Mouse (Mus musculus): ENCODE results near the gene Flywch1. TPM values are rescaled to one million over a fixed set of nuclear protein-coding genes. Genes with fewer than 3 reads are reported as not detected.
A peak's percentile ranks its signal among the peaks of the same experiment; 100 is the strongest.

Flywch1 gene
- polyA plus RNA-seq, 1 experiment from 2014 or later: 62.9 TPM

DNA sequence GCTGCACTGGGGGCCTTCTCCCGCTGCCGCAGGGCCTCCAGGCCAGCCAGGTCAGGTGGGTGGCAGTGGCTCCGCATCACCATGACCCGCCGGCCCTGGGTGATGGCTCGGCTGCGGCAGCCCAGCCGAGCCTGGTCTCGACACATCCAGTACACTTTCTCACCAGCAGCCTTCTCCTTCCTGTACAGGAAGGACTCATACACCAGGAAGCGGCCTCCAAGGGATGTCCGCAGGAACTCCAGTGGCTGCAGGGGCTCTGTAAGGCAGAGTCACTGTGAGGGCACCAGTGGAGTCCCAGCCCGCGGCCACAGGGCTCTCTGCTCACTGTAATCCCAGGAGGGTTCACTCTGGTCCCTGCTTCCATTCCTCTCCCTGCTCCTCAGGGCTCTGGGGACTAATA, 15.7 kb downstream of the Flywch1 start:
- WGBS: 92% methylated on average over 13 of the region's 13 CpGs
- Histone ChIP-seq H3K27me3 (replicated peaks; ENCODE audit: control insufficient read depth, insufficient read depth, low read length) (no peaks in the 10 kb centered on the region), H3K4me1 (ENCODE audit: control insufficient read depth, insufficient read depth, low read length) (no peaks in the 10 kb centered on the region), H3K36me3 (ENCODE audit: control insufficient read depth, insufficient read depth, low read length) (peaks cover 89% of the 10 kb centered on the region), H3K9me3 (ENCODE audit: control insufficient read depth, low read length) (no peaks in the 10 kb centered on the region), H3K4me3 (ENCODE audit: low read depth, low read length) (no peak overlapping the region), H3K9ac (ENCODE audit: low read depth, low read length) (no peak overlapping the region), H3K27ac (replicated peaks; ENCODE audit: low read depth, low read length) (no peak overlapping the region), H3K4me2 (ENCODE audit: low read depth, low read length) (no peak overlapping the region)
- no peak for DNase-seq (ENCODE audit: low spot score)
- no peak for ATAC-seq (ENCODE audit: low read depth)

- Histone ChIP-seq H3K4me2 (ENCODE audit: low read depth, low read length) (peak overlapping the region; percentile 23; the same call in 1 of the 2 replicates), H3K27ac (replicated peaks; ENCODE audit: low read depth, low read length) (no peak overlapping the region), H3K9me3 (ENCODE audit: control insufficient read depth, low read length) (no peaks in the 10 kb centered on the region), H3K4me1 (ENCODE audit: control insufficient read depth, insufficient read depth, low read length) (peaks cover 11% of the 10 kb centered on the region), H3K36me3 (ENCODE audit: control insufficient read depth, insufficient read depth, low read length) (peaks cover 31% of the 10 kb centered on the region), H3K9ac (ENCODE audit: low read depth, low read length) (no peak overlapping the region), H3K27me3 (replicated peaks; ENCODE audit: control insufficient read depth, insufficient read depth, low read length) (peaks cover 26% of the 10 kb centered on the region), H3K4me3 (ENCODE audit: low read depth, low read length) (peak overlapping the region; percentile 20)
- ATAC-seq (ENCODE audit: low read depth) (no peak), DNase-seq (ENCODE audit: low spot score) (no peak)
- whole genome bisulfite sequencing: 78% methylated on average over 10 of the region's 11 CpGs
These were observed 21.8 kb downstream of the Flywch1 start for GRCm38 (mm10) chr17:23749400-23750191.

DNA sequence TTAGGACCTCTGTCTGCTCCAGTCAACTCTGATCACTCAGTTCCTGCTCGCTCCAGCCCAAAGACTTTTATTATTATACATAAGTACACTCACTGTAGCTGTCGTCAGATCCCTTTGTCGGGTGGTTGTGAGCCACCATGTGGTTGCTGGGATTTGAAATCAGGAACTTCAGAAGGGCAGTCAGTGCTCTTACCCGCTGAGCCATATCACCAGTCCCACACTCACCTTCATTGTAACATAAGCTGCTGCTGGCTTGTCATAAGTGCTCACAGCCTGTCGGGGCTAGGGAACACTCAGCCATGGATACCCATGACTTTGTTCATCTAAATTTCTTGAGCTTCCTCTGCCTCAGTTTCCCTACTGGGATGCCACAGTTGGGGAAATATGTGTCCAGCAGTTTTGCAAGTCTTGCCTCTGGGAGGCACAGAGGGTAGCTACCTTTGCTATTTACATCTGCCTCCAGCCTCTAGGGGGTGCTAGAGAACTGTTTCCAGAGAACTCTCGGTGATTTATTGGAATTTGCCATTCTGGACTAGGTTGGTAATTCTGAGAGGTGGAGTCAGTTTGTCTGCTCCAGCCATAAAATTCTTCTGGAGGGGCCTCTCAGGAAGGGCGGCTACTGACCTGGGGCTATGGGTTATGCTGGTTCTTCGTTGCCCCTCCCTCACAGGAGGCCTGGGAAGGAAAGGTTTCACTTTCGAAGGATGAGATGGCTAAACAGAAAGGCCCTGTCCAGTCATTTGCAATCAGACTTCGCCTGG, 22.6 kb downstream of the Flywch1 start:
- H3K4me2 ChIP-seq (ENCODE audit: low read depth, low read length): peak overlapping the region; percentile 23; the same call in 1 of the 2 replicates
- H3K9ac ChIP-seq (ENCODE audit: low read depth, low read length): no peak overlapping the region
- no peak overlapping the region for H3K27ac ChIP-seq (replicated peaks; ENCODE audit: low read depth, low read length)
- H3K27me3 ChIP-seq (replicated peaks; ENCODE audit: control insufficient read depth, insufficient read depth, low read length): peaks cover 34% of the 10 kb centered on the region
- DNase-seq (ENCODE audit: low spot score): peak; percentile 87
- peaks cover 27% of the 10 kb centered on the region for H3K36me3 ChIP-seq (ENCODE audit: control insufficient read depth, insufficient read depth, low read length)
- 30% methylated on average over 10 of the region's 10 CpGs for WGBS
- no peaks in the 10 kb centered on the region for H3K9me3 ChIP-seq (ENCODE audit: control insufficient read depth, low read length)
- H3K4me1 ChIP-seq (ENCODE audit: control insufficient read depth, insufficient read depth, low read length): peaks cover 11% of the 10 kb centered on the region
- ATAC-seq (ENCODE audit: low read depth): no peak
- H3K4me3 ChIP-seq (ENCODE audit: low read depth, low read length): peak overlapping the region; percentile 20

DNA sequence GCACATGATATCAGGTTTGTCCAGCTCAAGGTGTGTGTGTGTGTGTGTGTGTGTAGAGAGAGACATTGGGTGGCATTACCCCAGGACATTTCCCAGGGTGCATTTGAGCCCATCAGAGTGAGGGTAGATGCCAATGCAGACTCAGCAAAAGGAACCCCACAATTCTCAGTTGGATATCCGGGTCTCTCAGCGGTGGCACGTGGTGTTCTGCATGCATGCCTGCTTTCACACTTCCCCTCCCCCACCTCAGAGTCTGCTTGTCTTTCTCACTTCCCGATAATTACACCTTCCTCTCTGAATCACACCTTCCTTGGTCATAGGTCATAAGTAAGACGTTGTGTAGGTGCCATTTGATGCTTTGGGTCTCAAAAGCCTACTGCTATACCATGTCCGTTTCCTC, 23.4 kb downstream of the Flywch1 start:
- H3K9me3 ChIP-seq (ENCODE audit: control insufficient read depth, low read length): no peaks in the 10 kb centered on the region
- no peak overlapping the region for H3K9ac ChIP-seq (ENCODE audit: low read depth, low read length)
- no peak overlapping the region for H3K4me3 ChIP-seq (ENCODE audit: low read depth, low read length)
- H3K27ac ChIP-seq (replicated peaks; ENCODE audit: low read depth, low read length): no peak overlapping the region
- peaks cover 11% of the 10 kb centered on the region for H3K4me1 ChIP-seq (ENCODE audit: control insufficient read depth, insufficient read depth, low read length)
- ATAC-seq (ENCODE audit: low read depth): no peak
- peaks cover 42% of the 10 kb centered on the region for H3K27me3 ChIP-seq (replicated peaks; ENCODE audit: control insufficient read depth, insufficient read depth, low read length)
- peaks cover 19% of the 10 kb centered on the region for H3K36me3 ChIP-seq (ENCODE audit: control insufficient read depth, insufficient read depth, low read length)
- no peak for DNase-seq (ENCODE audit: low spot score)
- 31% methylated on average over 6 of the region's 6 CpGs for WGBS
- no peak overlapping the region for H3K4me2 ChIP-seq (ENCODE audit: low read depth, low read length)

- Histone ChIP-seq H3K9ac (ENCODE audit: low read depth, low read length) (no peak overlapping the region), H3K4me1 (ENCODE audit: control insufficient read depth, insufficient read depth, low read length) (peaks cover 11% of the 10 kb centered on the region), H3K4me3 (ENCODE audit: low read depth, low read length) (no peak overlapping the region), H3K27ac (replicated peaks; ENCODE audit: low read depth, low read length) (no peak overlapping the region), H3K4me2 (ENCODE audit: low read depth, low read length) (no peak overlapping the region), H3K9me3 (ENCODE audit: control insufficient read depth, low read length) (no peaks in the 10 kb centered on the region), H3K36me3 (ENCODE audit: control insufficient read depth, insufficient read depth, low read length) (peaks cover 13% of the 10 kb centered on the region), H3K27me3 (replicated peaks; ENCODE audit: control insufficient read depth, insufficient read depth, low read length) (peaks cover 47% of the 10 kb centered on the region)
- ATAC-seq (ENCODE audit: low read depth): no peak
- DNase-seq (ENCODE audit: low spot score): no peak
- WGBS: 84% methylated on average over 3 of the region's 3 CpGs
These were observed 23.9 kb downstream of the Flywch1 start for GRCm38 (mm10) chr17:23747471-23747870.

DNA sequence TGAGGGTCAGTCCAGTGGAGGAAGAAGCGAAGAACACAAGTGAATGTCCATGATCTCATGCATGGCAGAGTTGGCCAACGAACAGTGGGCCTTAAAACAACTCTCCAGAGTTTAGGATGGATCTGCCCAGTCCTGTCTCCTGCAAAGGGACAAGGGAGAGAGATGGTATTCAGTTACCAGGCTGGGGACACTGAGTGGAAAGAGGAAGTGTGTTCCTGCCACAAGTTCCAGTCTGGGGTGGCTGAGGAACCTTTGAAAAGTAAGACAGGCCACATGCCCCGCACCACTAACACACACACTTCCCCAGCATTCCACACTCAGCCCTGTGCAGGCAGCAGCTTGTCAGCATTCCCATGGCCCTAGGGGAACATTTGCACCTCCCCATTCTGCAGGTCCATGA, 24.6 kb downstream of the Flywch1 start:
- no peak for DNase-seq (ENCODE audit: low spot score)
- Histone ChIP-seq H3K36me3 (ENCODE audit: control insufficient read depth, insufficient read depth, low read length) (peaks cover 6% of the 10 kb centered on the region; the same call in 1 of the 2 replicates), H3K4me2 (ENCODE audit: low read depth, low read length) (peak overlapping the region; percentile 54; the same call in 1 of the 2 replicates), H3K9me3 (ENCODE audit: control insufficient read depth, low read length) (no peaks in the 10 kb centered on the region), H3K9ac (ENCODE audit: low read depth, low read length) (no peak overlapping the region), H3K27me3 (replicated peaks; ENCODE audit: control insufficient read depth, insufficient read depth, low read length) (peaks cover 54% of the 10 kb centered on the region), H3K4me3 (ENCODE audit: low read depth, low read length) (no peak overlapping the region), H3K4me1 (ENCODE audit: control insufficient read depth, insufficient read depth, low read length) (peaks cover 11% of the 10 kb centered on the region), H3K27ac (replicated peaks; ENCODE audit: low read depth, low read length) (no peak overlapping the region)
- ATAC-seq (ENCODE audit: low read depth): no peak
- WGBS: 77% methylated on average over 3 of the region's 3 CpGs

DNA sequence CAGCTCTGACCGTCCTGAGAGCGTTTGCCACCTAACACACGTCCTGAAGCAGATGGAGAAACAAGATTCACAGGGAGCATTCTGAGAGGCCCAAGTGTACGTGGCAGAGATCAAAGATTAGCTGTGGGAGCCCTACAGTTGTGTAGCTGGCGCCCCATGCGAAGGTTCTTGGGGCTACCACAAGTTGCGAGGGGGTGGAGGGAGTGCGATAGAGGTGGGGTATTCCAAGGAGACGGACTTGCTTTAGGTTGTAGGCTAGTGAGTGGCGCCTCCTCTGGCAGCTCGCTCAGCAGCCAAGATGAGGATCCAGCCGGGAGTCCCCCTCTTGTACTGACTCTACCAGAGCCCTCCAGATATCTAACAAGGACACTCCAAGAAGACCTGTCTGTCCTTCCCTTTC, 25.1 kb downstream of the Flywch1 start:
- H3K36me3 ChIP-seq (ENCODE audit: control insufficient read depth, insufficient read depth, low read length): peaks cover 2% of the 10 kb centered on the region; the same call in 1 of the 2 replicates

DNA sequence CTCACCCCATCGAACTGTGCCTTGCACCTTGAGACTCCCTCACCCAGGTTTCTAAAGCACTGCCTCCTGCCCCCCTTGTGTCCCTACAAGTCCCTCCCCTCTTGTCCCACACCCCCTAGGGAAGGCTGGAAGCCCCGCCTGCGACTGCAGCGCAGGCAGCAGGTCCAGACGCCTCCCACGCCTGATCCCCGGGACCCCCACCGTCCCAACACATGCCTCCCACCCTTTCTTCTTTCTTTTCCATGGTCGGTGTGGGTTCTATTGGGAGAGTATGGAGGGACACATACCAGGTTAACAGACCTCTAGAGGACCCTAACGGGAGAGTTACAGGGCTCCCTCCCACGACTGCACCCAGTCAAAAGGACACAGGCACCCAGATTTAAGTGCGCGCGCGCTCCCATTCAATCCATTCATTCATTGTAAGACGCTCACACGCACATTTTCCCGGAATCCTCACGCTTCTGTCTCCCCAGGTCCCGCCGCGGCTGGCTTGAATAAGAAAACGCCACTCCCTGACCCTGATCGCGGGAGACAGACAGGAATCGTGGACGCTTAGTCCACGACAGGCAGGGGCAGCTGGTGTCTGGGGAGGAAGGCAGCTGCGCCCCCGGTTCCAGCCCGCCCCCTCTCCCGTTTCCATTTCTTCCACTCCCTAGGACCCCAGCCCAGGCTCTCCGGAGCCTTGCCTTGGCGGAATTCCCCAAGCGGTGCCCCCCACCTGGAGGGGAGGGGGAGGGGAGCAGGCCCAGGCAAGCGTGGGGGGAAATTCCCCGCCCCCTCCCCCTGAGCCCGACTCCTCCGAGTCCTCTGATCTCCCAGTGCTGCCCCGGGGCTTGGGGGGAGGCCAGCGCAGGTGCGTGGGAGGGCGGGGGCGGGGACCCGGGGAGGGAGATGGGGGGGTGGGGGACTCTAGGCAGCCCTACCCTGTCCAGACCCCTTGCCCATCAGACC, 25.8 kb downstream of the Flywch1 start, which contains the start of gene Kremen2:
Gene Kremen2, minus strand, starts transcription at position 533 of the 951 bp plus-strand sequence.
- WGBS: under 1% methylated on average over 31 of the region's 45 CpGs
- Histone ChIP-seq H3K27me3 (replicated peaks; ENCODE audit: control insufficient read depth, insufficient read depth, low read length) (peaks cover 66% of the 10 kb centered on the region), H3K9me3 (ENCODE audit: control insufficient read depth, low read length) (no peaks in the 10 kb centered on the region), H3K9ac (ENCODE audit: low read depth, low read length) (peak within 1 kb of the TSS; percentile 42), H3K4me2 (ENCODE audit: low read depth, low read length) (peak within 1 kb of the TSS; percentile 54), H3K4me3 (ENCODE audit: low read depth, low read length) (peak within 1 kb of the TSS; percentile 33), H3K27ac (replicated peaks; ENCODE audit: low read depth, low read length) (no peak within 1 kb of the TSS; the same call in 1 of the 2 replicates), H3K36me3 (ENCODE audit: control insufficient read depth, insufficient read depth, low read length) (no peaks in the 10 kb centered on the region), H3K4me1 (ENCODE audit: control insufficient read depth, insufficient read depth, low read length) (peaks cover 14% of the 10 kb centered on the region)
- ATAC-seq (ENCODE audit: low read depth) (peak; percentile 30; the same call in 1 of the 2 replicates), DNase-seq (ENCODE audit: low spot score) (peak; percentile 53)

More for the DNA sequence above, 25.1 kb downstream of the Flywch1 start:
- Histone ChIP-seq H3K4me1 (ENCODE audit: control insufficient read depth, insufficient read depth, low read length) (peaks cover 11% of the 10 kb centered on the region), H3K4me3 (ENCODE audit: low read depth, low read length) (peak overlapping the region; percentile 33; the same call in 1 of the 2 replicates), H3K4me2 (ENCODE audit: low read depth, low read length) (peak overlapping the region; percentile 54), H3K9me3 (ENCODE audit: control insufficient read depth, low read length) (no peaks in the 10 kb centered on the region), H3K9ac (ENCODE audit: low read depth, low read length) (no peak overlapping the region), H3K27ac (replicated peaks; ENCODE audit: low read depth, low read length) (no peak overlapping the region), H3K27me3 (replicated peaks; ENCODE audit: control insufficient read depth, insufficient read depth, low read length) (peaks cover 59% of the 10 kb centered on the region)
- peak; percentile 19; the same call in 1 of the 2 replicates for ATAC-seq (ENCODE audit: low read depth)
- DNase-seq (ENCODE audit: low spot score): peak; percentile 34
- 6% methylated on average over 12 of the region's 12 CpGs for WGBS

Data from embryonic facial prominence, embryonic 14.5 days (tissue).